Mouse (Mus musculus): ENCODE measurements around the gene Slc6a6. TPM values are rescaled to one million over a fixed set of nuclear protein-coding genes. Genes with fewer than 3 reads are reported as not detected.
A peak's percentile ranks its signal among the peaks of the same experiment; 100 is the strongest.

Slc6a6 gene
- polyA plus RNA-seq, 1 experiment from 2014 or later, result 82.8 TPM

DNA sequence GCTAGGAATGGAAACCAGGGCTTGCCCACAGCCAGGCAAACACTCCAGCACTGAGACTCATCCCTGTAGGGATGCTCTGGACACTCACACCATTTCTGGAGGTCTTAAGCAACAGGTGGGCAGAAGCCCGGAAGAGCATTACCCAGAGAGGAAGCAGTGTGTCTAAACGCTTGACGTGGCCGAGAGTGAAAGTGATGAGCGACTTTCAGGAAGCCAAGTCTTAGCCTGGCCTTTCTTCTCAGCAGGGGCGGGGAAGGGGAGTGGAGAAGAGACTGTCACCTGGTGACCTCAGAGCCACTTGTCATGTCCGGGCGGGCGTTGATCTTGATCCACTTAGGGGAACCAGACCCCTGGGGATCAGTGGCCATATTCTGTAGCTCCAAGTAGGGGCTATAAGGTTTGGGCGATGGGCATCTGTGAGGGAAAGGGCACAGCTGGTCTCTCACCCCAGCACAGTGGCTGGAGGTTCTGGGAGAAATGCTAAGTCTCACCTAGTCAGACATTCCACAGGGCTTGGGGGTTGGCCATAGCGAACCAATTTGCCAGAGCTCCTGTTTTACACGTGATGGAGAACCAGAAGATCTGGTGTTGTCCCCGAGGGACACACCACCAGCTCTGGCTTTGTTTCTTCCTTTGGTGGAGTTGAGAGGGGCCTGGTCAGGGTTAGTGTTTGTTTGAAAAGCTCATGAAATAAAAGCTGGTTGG lies 22.4 kb downstream of the Slc6a6 start:
- Histone ChIP-seq H3K27me3 (no peaks in the 10 kb centered on the region), H3K36me3 (peaks cover 40% of the 10 kb centered on the region), H3K9me3 (no peaks in the 10 kb centered on the region), H3K4me2 (replicated peaks) (no peak overlapping the region), H3K9ac (replicated peaks) (no peak overlapping the region), H3K4me1 (peaks cover 21% of the 10 kb centered on the region), H3K27ac (replicated peaks) (no peak overlapping the region), H3K4me3 (no peak overlapping the region)
- WGBS, result 88% methylated on average over 13 of the region's 13 CpGs
- no peak for ATAC-seq (ENCODE audit: low FRiP score, low read depth)

DNA sequence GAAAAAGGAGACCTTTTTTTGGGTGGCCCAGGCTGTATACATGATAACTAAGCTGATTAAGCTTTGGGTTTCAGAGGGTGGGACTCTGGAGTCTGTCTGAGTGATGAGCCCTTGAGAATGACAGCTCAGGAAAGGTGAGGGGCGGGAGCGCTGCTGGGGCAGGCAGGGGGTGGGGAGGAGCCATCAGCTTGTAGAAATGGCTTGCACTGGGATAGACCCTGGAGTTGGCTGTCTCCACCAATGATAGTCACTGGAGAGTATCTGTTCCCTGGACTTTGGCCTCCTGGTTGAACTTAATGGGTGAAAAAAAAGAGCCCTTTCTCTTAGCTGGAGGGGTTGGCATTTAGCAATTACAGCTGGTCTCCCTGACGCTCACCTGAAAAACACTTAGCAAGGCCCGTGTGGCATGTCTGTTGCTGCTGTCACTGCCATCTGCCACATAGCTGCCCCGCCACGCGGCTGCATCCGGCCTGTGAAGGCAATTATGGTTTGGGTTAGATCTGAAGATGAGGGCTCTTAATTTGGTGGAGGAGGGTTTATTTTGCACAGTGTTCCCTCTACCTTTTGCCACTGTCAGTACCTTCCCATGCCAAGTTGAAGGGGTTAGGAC lies 23.5 kb downstream of the Slc6a6 start:
- Histone ChIP-seq H3K27me3 (no peaks in the 10 kb centered on the region), H3K36me3 (peaks cover 39% of the 10 kb centered on the region), H3K9me3 (no peaks in the 10 kb centered on the region), H3K9ac (replicated peaks) (no peak overlapping the region), H3K4me3 (no peak overlapping the region), H3K27ac (replicated peaks) (peak overlapping the region; percentile 68; the same call in 1 of the 2 replicates), H3K4me1 (peaks cover 31% of the 10 kb centered on the region), H3K4me2 (replicated peaks) (no peak overlapping the region)
- no peak for ATAC-seq (ENCODE audit: low FRiP score, low read depth)
- WGBS, result 93% methylated on average over 8 of the region's 8 CpGs

GRCm38 (mm10) chr6:91707886-91708564 lies 24.2 kb downstream of the Slc6a6 start:
- Histone ChIP-seq H3K4me2 (replicated peaks) (no peak overlapping the region), H3K27me3 (no peaks in the 10 kb centered on the region), H3K4me1 (peaks cover 37% of the 10 kb centered on the region), H3K4me3 (no peak overlapping the region), H3K36me3 (peaks cover 34% of the 10 kb centered on the region), H3K27ac (replicated peaks) (peak overlapping the region; percentile 68), H3K9me3 (no peaks in the 10 kb centered on the region), H3K9ac (replicated peaks) (no peak overlapping the region)
- no peak for ATAC-seq (ENCODE audit: low FRiP score, low read depth)
- 84% methylated on average over 11 of the region's 11 CpGs for WGBS

GRCm38 (mm10) chr6:91708919-91709318 lies 25.1 kb downstream of the Slc6a6 start:
- Histone ChIP-seq H3K27me3 (no peaks in the 10 kb centered on the region), H3K36me3 (peaks cover 27% of the 10 kb centered on the region), H3K4me1 (peaks cover 46% of the 10 kb centered on the region), H3K9ac (replicated peaks) (no peak overlapping the region), H3K9me3 (no peaks in the 10 kb centered on the region), H3K27ac (replicated peaks) (peak overlapping the region; percentile 68), H3K4me3 (no peak overlapping the region), H3K4me2 (replicated peaks) (no peak overlapping the region)
- 90% methylated on average over 2 of the region's 2 CpGs for WGBS
- no peak for ATAC-seq (ENCODE audit: low FRiP score, low read depth)

DNA sequence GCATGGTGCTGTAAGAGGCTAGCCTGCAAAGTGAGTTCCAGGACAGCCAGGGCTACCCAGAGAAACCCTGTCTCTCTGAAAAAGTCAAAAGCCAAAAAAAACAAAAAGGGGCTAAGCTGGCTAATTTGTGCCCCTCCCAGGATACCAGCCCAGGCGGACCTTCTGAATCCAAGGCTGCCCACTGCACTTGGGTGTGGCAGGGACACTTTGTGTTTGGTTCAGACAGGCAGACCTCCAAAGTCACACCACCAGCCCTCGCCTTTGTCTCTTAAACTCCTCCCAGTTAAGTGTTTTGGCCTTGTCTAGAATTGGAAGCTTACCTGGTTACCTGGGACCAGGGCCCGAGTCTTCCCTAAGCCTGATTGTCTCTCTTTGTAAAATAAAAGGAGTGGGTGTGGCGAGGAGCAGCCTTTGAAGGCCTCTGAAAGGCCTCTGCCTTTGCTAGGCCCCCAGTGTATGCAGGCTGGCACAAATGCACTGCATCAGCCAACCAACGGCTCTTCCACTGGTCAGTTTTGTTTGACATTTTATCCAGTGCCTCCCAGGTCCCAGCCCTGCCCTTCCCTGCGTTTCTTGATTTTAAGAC lies 26.6 kb downstream of the Slc6a6 start:
- ATAC-seq (ENCODE audit: low FRiP score, low read depth), result no peak
- Histone ChIP-seq H3K4me3 (no peak overlapping the region), H3K27me3 (no peaks in the 10 kb centered on the region), H3K4me2 (replicated peaks) (no peak overlapping the region), H3K27ac (replicated peaks) (peak overlapping the region; percentile 30), H3K4me1 (peaks cover 47% of the 10 kb centered on the region), H3K36me3 (peaks cover 17% of the 10 kb centered on the region), H3K9me3 (no peaks in the 10 kb centered on the region), H3K9ac (replicated peaks) (no peak overlapping the region)
- 47% methylated on average over 6 of the region's 6 CpGs for WGBS

DNA sequence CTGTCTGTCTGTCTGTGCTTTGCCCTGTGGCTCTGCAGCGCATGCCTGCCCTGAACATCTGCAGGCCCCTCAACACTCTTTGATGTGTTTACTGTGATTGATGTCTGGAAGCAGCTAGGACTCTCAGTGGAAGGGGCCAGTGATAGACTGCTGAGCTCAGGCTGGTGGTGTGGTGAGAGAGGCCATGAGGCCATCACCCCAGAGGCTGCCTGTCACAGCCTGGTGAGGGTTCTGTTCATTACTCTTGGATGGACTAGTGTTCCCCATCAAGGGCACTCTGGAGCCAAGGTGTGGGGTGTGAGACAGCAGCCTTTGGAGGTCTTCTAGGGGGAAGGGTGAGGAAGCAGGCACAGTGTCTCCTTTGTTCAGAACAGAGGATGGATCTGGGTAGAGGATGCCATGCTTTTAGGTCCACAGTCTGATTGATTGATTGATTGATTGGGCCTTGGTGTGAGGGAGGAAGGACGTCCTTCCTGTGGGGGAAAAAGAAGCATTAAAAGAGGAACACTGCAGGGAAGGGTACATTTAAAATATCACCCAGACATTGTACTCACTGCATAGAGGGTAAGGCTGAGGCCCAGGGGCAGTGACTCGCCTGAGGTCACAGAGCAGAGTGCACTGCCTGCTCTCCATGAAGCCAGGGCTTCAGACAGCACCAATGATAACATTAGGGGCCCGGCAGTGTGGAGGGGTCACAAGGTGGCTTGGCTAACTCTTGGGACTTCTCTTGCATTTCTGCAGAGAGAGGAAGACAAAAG lies 28.4 kb downstream of the Slc6a6 start:
- Histone ChIP-seq H3K4me2 (replicated peaks) (0 out of 2 replicates have a peak overlapping the region, but pooled peaks have one; percentile 0), H3K27me3 (no peaks in the 10 kb centered on the region), H3K9ac (replicated peaks) (peak overlapping the region; percentile 26; the same call in 1 of the 2 replicates), H3K4me1 (peaks cover 44% of the 10 kb centered on the region), H3K36me3 (peaks cover 13% of the 10 kb centered on the region), H3K27ac (replicated peaks) (peak overlapping the region; percentile 87), H3K9me3 (no peaks in the 10 kb centered on the region), H3K4me3 (no peak overlapping the region)
- no peak for ATAC-seq (ENCODE audit: low FRiP score, low read depth)
- 24% methylated on average over 4 of the region's 4 CpGs for WGBS

- Histone ChIP-seq H3K9ac (replicated peaks) (peak overlapping the region; percentile 26; the same call in 1 of the 2 replicates), H3K4me3 (no peak overlapping the region), H3K27me3 (no peaks in the 10 kb centered on the region), H3K27ac (replicated peaks) (peak overlapping the region; percentile 87), H3K4me2 (replicated peaks) (peak overlapping the region; percentile 19; the same call in 1 of the 2 replicates), H3K9me3 (no peaks in the 10 kb centered on the region), H3K36me3 (peaks cover 13% of the 10 kb centered on the region), H3K4me1 (peaks cover 40% of the 10 kb centered on the region)
- 4% methylated on average over 10 of the region's 10 CpGs for WGBS
- ATAC-seq (ENCODE audit: low FRiP score, low read depth), result peak; percentile 66
These were observed 29.0 kb downstream of the Slc6a6 start for GRCm38 (mm10) chr6:91712855-91713331.

GRCm38 (mm10) chr6:91713370-91713896 lies 29.6 kb downstream of the Slc6a6 start:
- peak; percentile 27 for ATAC-seq (ENCODE audit: low FRiP score, low read depth)
- H3K9me3 ChIP-seq, result no peaks in the 10 kb centered on the region
- H3K27ac ChIP-seq (replicated peaks), result peak overlapping the region; percentile 87
- WGBS, result under 1% methylated on average over 5 of the region's 5 CpGs
- no peaks in the 10 kb centered on the region for H3K27me3 ChIP-seq
- H3K4me1 ChIP-seq, result peaks cover 43% of the 10 kb centered on the region
- H3K36me3 ChIP-seq, result peaks cover 13% of the 10 kb centered on the region
- H3K4me2 ChIP-seq (replicated peaks), result peak overlapping the region; percentile 19; the same call in 1 of the 2 replicates
- peak overlapping the region; percentile 16; the same call in 1 of the 2 replicates for H3K9ac ChIP-seq (replicated peaks)
- H3K4me3 ChIP-seq, result no peak overlapping the region

DNA sequence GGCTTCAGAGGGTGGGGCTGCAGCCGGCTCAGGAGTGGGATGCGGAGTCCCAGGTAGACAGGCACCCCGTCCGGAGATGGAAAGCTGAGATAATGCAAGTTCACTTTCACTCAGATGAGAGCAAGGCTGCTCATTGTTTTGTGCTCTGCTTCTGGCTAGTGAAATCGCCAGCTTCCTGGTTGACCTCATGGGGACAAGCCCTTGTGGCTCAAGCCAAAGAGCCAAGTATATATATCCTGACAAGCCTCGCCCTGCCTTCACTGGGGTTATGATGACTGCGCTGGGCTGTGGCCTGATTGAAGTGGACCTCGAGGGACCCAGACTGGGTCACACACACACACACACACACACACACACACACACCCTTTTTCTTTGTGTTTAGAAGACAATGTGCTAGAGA lies 31.2 kb downstream of the Slc6a6 start:
- Histone ChIP-seq H3K9ac (replicated peaks) (no peak overlapping the region), H3K36me3 (peaks cover 10% of the 10 kb centered on the region), H3K4me2 (replicated peaks) (no peak overlapping the region), H3K27me3 (no peaks in the 10 kb centered on the region), H3K4me3 (no peak overlapping the region), H3K4me1 (peaks cover 56% of the 10 kb centered on the region), H3K27ac (replicated peaks) (0 out of 2 replicates have a peak overlapping the region, but pooled peaks have one; percentile 30), H3K9me3 (no peaks in the 10 kb centered on the region)
- ATAC-seq (ENCODE audit: low FRiP score, low read depth), result no peak
- WGBS, result 83% methylated on average over 8 of the region's 8 CpGs

DNA sequence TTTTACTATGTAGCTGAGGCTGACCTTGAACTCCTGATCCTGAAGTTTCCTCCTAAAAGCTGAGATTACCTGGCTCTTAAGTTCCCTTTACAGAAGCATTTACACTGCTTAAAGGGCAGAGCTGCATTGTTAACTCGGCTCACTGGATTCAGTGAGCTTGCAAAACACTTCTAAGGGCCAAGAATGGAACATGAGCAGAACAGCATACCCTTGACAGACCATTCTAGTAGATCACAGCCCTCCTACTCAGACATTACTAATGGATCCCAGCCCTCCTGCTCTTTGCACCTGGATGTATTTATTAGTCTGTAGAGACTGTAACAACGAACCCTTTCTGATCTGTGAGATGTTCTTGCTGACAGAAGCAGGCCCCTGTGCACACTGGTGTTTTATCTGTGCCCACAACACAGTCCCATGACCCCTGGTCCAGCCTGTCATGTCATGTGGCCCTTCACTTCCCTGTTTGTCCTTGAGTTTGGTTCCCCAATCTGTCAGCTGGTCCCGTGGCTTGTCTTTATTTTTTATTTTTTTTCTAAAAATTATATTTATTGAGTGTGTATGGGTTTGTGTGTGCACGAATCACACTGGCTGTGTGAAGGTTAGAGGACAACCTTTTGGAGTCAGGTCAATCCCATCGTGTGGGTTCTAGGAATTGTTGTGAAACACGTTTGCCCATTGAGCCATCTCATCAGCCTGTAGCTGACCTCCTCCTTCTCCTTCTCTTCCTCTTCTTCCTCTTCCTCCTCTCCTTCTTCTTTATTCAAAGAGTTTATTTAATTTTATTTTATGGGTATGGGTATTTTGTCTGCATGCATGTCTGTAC lies 32.3 kb downstream of the Slc6a6 start:
- ATAC-seq (ENCODE audit: low FRiP score, low read depth), result no peak

More for the DNA sequence above, 32.3 kb downstream of the Slc6a6 start:
- Histone ChIP-seq H3K36me3 (peaks cover 10% of the 10 kb centered on the region), H3K27me3 (no peaks in the 10 kb centered on the region), H3K9me3 (no peaks in the 10 kb centered on the region), H3K9ac (replicated peaks) (no peak overlapping the region), H3K4me3 (no peak overlapping the region), H3K4me2 (replicated peaks) (no peak overlapping the region), H3K4me1 (peaks cover 59% of the 10 kb centered on the region), H3K27ac (replicated peaks) (no peak overlapping the region)
- WGBS, result 83% methylated on average over 6 of the region's 6 CpGs

All from midbrain, embryonic 12.5 days (tissue).